Mouse (Mus musculus) G1E (cell line): ENCODE data around the gene Serpini1.

Experiments used
- CTCF ChIP-seq: IDR thresholded peaks from 2 replicates; pipeline ENCODE4 v1.5.1; 2012; ENCODE audit warnings: low read depth, low read length, inconsistent platforms, mixed read lengths
- GATA2 ChIP-seq: IDR thresholded peaks from 2 replicates; pipeline ENCODE4 v1.6.1; 2012; ENCODE audit warnings: low read depth, low read length, inconsistent platforms, borderline replicate concordance
- TAL1 ChIP-seq: conservative IDR thresholded peaks from 2 replicates; pipeline ENCODE4 v1.6.1; 2012; ENCODE audit warnings: low read depth, low read length, inconsistent platforms, mixed read lengths

- TF ChIP-seq CTCF (no peak), TAL1 (no peak), GATA2 (no peak)
Measured at GRCm38 (mm10) chr3:75651603-75652115, 94.3 kb downstream of the Serpini1 start.
